Mouse (Mus musculus) MEL (cell line): ENCODE data around the gene Unc13b. TPM values are rescaled to one million over a fixed set of nuclear protein-coding genes. Genes with fewer than 3 reads are reported as not detected.

Experiments used
- DNase-seq: peaks from one replicate; pipeline ENCODE4 v3.0.0; 2011; ENCODE audit warnings: low read depth, low spot score
- H3K27ac ChIP-seq: 2 replicates; pipeline ENCODE4 v1.5.1; 2012; ENCODE audit warnings: low read depth, mild to moderate bottlenecking, control low read depth, low read length, moderate library complexity; ENCODE audit not compliant: control insufficient read depth
- H3K27me3 ChIP-seq, 2 experiments: fragments of 150-350 bp in 1 of 2; sonication (generic) in 1 of 2; 2 replicates each; pipeline ENCODE4 v1.6.1; 2012; ENCODE audit warnings: low read length in 2 of 2, mild to moderate bottlenecking in 2 of 2, improper control_type of control experiment in 1 of 2, moderate library complexity in 1 of 2; ENCODE audit not compliant: insufficient read depth in 2 of 2, control insufficient read depth in 1 of 2
- H3K36me3 ChIP-seq, 2 experiments: 2 replicates each; pipeline ENCODE4 v1.6.1; 2012 to 2014; ENCODE audit warnings: low read length in 2 of 2, improper control_type of control experiment in 1 of 2, inconsistent platforms in 1 of 2, mild to moderate bottlenecking in 1 of 2; ENCODE audit not compliant: insufficient read depth in 2 of 2, control insufficient read depth in 1 of 2
- H3K4me1 ChIP-seq, 2 experiments: fragments of 150-350 bp in 1 of 2; sonication (generic) in 1 of 2; 2 replicates each; pipeline ENCODE4 v1.6.1; 2012; ENCODE audit warnings: low read length in 2 of 2, improper control_type of control experiment in 1 of 2, mild to moderate bottlenecking in 1 of 2; ENCODE audit not compliant: insufficient read depth in 2 of 2, control insufficient read depth in 1 of 2
- H3K4me3 ChIP-seq, 2 experiments: fragments of 150-350 bp in 1 of 2; sonication (generic) in 1 of 2; 2 replicates each; pipeline ENCODE4 v1.5.1; 2012; ENCODE audit warnings: low read depth in 2 of 2, low read length in 2 of 2, mild to moderate bottlenecking in 2 of 2, moderate library complexity in 2 of 2, control low read depth in 1 of 2, improper control_type of control experiment in 1 of 2; ENCODE audit not compliant: control insufficient read depth in 1 of 2, insufficient read depth in 1 of 2
- H3K79me2 ChIP-seq: 2 replicates; pipeline ENCODE4 v1.6.1; 2012; ENCODE audit warnings: mild to moderate bottlenecking, low read length, moderate library complexity; ENCODE audit not compliant: control insufficient read depth, poor library complexity, insufficient read depth
- H3K9ac ChIP-seq: 2 replicates; pipeline ENCODE4 v1.6.1; 2012; ENCODE audit warnings: low read depth, mild to moderate bottlenecking, control low read depth, low read length, moderate library complexity; ENCODE audit not compliant: control insufficient read depth, poor library complexity, severe bottlenecking
- H3K9me3 ChIP-seq: fragments of 150-350 bp; sonication (generic); replicated peaks from 2 replicates; pipeline ENCODE4 v1.6.1; 2012; ENCODE audit warnings: mild to moderate bottlenecking, low read length, improper control_type of control experiment, moderate library complexity; ENCODE audit not compliant: insufficient read depth
- BHLHE40 ChIP-seq: IDR thresholded peaks from 2 replicates; pipeline ENCODE4 v1.6.1; 2012; ENCODE audit warnings: low read depth, mild to moderate bottlenecking, inconsistent platforms, low read length, improper control_type of control experiment, borderline replicate concordance
- CHD2 ChIP-seq: IDR thresholded peaks from 2 replicates; pipeline ENCODE4 v1.6.1; 2011; ENCODE audit warnings: low read length, improper control_type of control experiment
- ELF1 ChIP-seq: IDR thresholded peaks from 2 replicates; pipeline ENCODE4 v1.6.1; 2014; ENCODE audit warnings: low read depth, mild to moderate bottlenecking, inconsistent platforms, low read length, improper control_type of control experiment, moderate library complexity
- EP300 ChIP-seq, 2 experiments: IDR thresholded peaks; 2 replicates each; pipeline ENCODE4 v1.6.1; 2011; ENCODE audit warnings: improper control_type of control experiment in 2 of 2, low read length in 2 of 2, low read depth in 1 of 2, mild to moderate bottlenecking in 1 of 2
- ETS1 ChIP-seq: IDR thresholded peaks from 2 replicates; pipeline ENCODE4 v1.6.1; 2012; ENCODE audit warnings: low read depth, mild to moderate bottlenecking, inconsistent platforms, low read length, improper control_type of control experiment, moderate library complexity
- GABPA ChIP-seq: IDR thresholded peaks from 2 replicates; pipeline ENCODE4 v1.6.1; 2012; ENCODE audit warnings: low read depth, mild to moderate bottlenecking, inconsistent platforms, low read length, improper control_type of control experiment, moderate library complexity
- GATA1 ChIP-seq: IDR thresholded peaks from 2 replicates; pipeline ENCODE4 v1.6.1; 2011; ENCODE audit warnings: low read depth, low read length, improper control_type of control experiment
- MAFK ChIP-seq: IDR thresholded peaks from 2 replicates; pipeline ENCODE4 v1.6.1; 2011; ENCODE audit warnings: low read depth, mild to moderate bottlenecking, low read length, improper control_type of control experiment, borderline replicate concordance
- MEF2A ChIP-seq: IDR thresholded peaks from 2 replicates; pipeline ENCODE4 v1.6.1; 2014; ENCODE audit warnings: low read depth, mild to moderate bottlenecking, inconsistent platforms, low read length, improper control_type of control experiment; ENCODE audit not compliant: poor library complexity, insufficient replicate concordance, severe bottlenecking; ENCODE audit errors: extremely low read depth
- RCOR1 ChIP-seq: IDR thresholded peaks from 2 replicates; pipeline ENCODE4 v1.6.1; 2012; ENCODE audit warnings: low read depth, mild to moderate bottlenecking, inconsistent platforms, low read length, improper control_type of control experiment
- UBTF ChIP-seq: IDR thresholded peaks from 2 replicates; pipeline ENCODE4 v1.6.1; 2012; ENCODE audit warnings: low read depth, mild to moderate bottlenecking, inconsistent platforms, low read length, improper control_type of control experiment, moderate library complexity, borderline replicate concordance; ENCODE audit not compliant: insufficient read depth
- USF1 ChIP-seq: IDR thresholded peaks from 2 replicates; pipeline ENCODE4 v1.6.1; 2014; ENCODE audit warnings: low read depth, mild to moderate bottlenecking, inconsistent platforms, low read length, improper control_type of control experiment, moderate library complexity
- USF2 ChIP-seq, 2 experiments: IDR thresholded peaks; 2 replicates each; pipeline ENCODE4 v1.6.1; 2011 to 2012; ENCODE audit warnings: improper control_type of control experiment in 2 of 2, low read length in 2 of 2, borderline replicate concordance in 1 of 2, inconsistent platforms in 1 of 2, low read depth in 1 of 2, mild to moderate bottlenecking in 1 of 2; ENCODE audit not compliant: insufficient read depth in 1 of 2
- ZC3H11A ChIP-seq: IDR thresholded peaks from 2 replicates; pipeline ENCODE4 v1.6.1; 2012; ENCODE audit warnings: low read depth, mild to moderate bottlenecking, inconsistent platforms, low read length, improper control_type of control experiment
- ZMIZ1 ChIP-seq: IDR thresholded peaks from 2 replicates; pipeline ENCODE4 v1.6.1; 2012; ENCODE audit warnings: low read depth, mild to moderate bottlenecking, inconsistent platforms, low read length, improper control_type of control experiment, moderate library complexity
- polyA plus RNA-seq, 2 experiments: library from polyadenylated mRNA; stranded (reverse) in 1 of 2; unstranded in 1 of 2; fragments of >175 nt in 1 of 2; fragments of >200 nt in 1 of 2; gene quantifications; 2 replicates each; pipeline versions ENCODE4 v1.2.1 to v1.2.4; 2012; ENCODE audit warnings: low replicate concordance in 2 of 2, low read depth in 1 of 2; ENCODE audit not compliant: insufficient read length in 2 of 2, insufficient read depth in 1 of 2, missing spikeins in 1 of 2
- total RNA-seq: library from RNA; depleted of rRNA; stranded (reverse); fragments of 300-350 nt; gene quantifications from 2 replicates; pipeline ENCODE4 v1.2.3, GENCODE M21; 2012; rRNA removed

Gene Unc13b
- total and polyA plus RNA-seq, 3 experiments, result 5.4 to 9.6 TPM; not detected in 1

DNA sequence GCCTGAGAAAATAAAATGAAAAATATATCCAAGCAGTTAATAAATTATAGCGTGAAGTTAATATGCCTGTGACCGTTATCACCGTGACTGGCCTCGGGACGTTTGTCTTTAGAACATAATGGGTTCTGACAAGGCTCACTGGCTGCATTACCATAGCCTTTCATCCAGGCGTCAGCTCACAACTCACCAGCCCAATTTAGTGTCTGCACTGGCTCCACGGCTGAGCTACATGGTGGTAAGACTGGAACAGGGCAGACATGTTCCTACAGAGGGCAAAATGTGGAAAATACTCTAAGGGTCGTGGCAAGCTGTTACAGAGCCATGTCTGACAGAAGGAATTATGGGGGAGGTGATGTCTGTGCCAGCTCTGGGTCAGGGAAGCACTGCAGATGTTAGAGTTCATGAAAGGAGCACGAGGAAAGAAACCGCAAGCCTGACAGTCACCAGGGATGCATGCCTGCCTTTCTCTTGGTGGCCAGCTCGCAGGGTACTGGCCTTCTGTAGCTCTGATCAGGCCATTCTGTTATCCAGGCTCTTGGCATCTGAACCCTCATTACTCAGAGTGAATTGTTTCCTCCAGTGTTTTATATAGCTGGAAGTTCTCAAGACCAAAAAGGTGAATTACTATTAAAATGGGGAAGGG, 251.1 kb downstream of the Unc13b start:
- TF ChIP-seq EP300 (IDR thresholded peaks at IDR 0.05; ENCODE audit: low read depth in 1 of 2, low read length in 2 of 2), result no peak
- TF ChIP-seq USF2 (IDR thresholded peaks at IDR 0.05; ENCODE audit: borderline replicate concordance in 1 of 2, insufficient read depth in 1 of 2, low read depth in 1 of 2, low read length in 2 of 2), result no peak
- no peak for TF ChIP-seq GABPA
- no peak for TF ChIP-seq USF1
- TF ChIP-seq RCOR1, result no peak
- no peak for TF ChIP-seq ELF1
- TF ChIP-seq CHD2, result no peak
- TF ChIP-seq GATA1, result no peak
- no peak for TF ChIP-seq MAFK
- TF ChIP-seq ZMIZ1, result no peak
- no peak for TF ChIP-seq BHLHE40
- no peak for TF ChIP-seq ETS1
- TF ChIP-seq MEF2A, result no peak
- no peak for TF ChIP-seq UBTF
- TF ChIP-seq ZC3H11A, result no peak
- H3K27me3 ChIP-seq, result no peaks in the 10 kb centered on the region
- no peak overlapping the region for H3K9ac ChIP-seq
- peaks cover 0 to 3% of the 10 kb centered on the region in 2 experiments; a peak in 1 of 4 replicates for H3K4me1 ChIP-seq
- no peaks in the 10 kb centered on the region for H3K79me2 ChIP-seq
- no peak overlapping the region for H3K27ac ChIP-seq
- no peak overlapping the region for H3K4me3 ChIP-seq
- H3K9me3 ChIP-seq, result no peaks in the 10 kb centered on the region
- DNase-seq, result no peak
- H3K36me3 ChIP-seq, result peaks cover 0 to 4% of the 10 kb centered on the region in 2 experiments; a peak in 2 of 4 replicates

Other genes with a start within 250 kb of the Unc13b start
- not detected in 2 replicates for gene Fam205a1, start 205.1 kb upstream of the Unc13b start, total RNA-seq
- under 1 TPM in 1 of 2 experiments, not detected in 1; 0.01 TPM for gene Fam205a1, start 205.1 kb upstream of the Unc13b start, polyA plus RNA-seq
- gene Gm12394, start 202.2 kb upstream of the Unc13b start, total RNA-seq, result not detected in 2 replicates
- gene Gm12394, start 202.2 kb upstream of the Unc13b start, polyA plus RNA-seq, result under 1 TPM in 1 of 2 experiments, not detected in 1; 0.10 TPM
- gene Fam205c, start 184.7 kb upstream of the Unc13b start, total RNA-seq, result not detected in 2 replicates
- not detected for gene Fam205c, start 184.7 kb upstream of the Unc13b start, polyA plus RNA-seq
- gene Phf24, start 142.3 kb upstream of the Unc13b start, total RNA-seq, result 0.07 and 0.31 TPM in 2 replicates
- under 1 TPM in 1 of 2 experiments, not detected in 1; 0.92 TPM for gene Phf24, start 142.3 kb upstream of the Unc13b start, polyA plus RNA-seq
- 0.73 and 1.0 TPM in 2 replicates for gene Dnajb5, start 109.1 kb upstream of the Unc13b start, total RNA-seq
- 1 to 10 TPM in 1 of 2 experiments, not detected in 1; 1.8 TPM for gene Dnajb5, start 109.1 kb upstream of the Unc13b start, polyA plus RNA-seq
- gene 1700022I11Rik, start 89.3 kb upstream of the Unc13b start, total RNA-seq, result 0.54 and 0.65 TPM in 2 replicates
- under 1 TPM in 1 of 2 experiments, not detected in 1; 0.39 TPM for gene 1700022I11Rik, start 89.3 kb upstream of the Unc13b start, polyA plus RNA-seq
- gene Vcp, start 58.4 kb upstream of the Unc13b start, total RNA-seq, result 264 and 319 TPM in 2 replicates
- gene Vcp, start 58.4 kb upstream of the Unc13b start, polyA plus RNA-seq, result 100 to 1,000 TPM; 420 to 792 TPM
- gene Fancg, start 48.4 kb upstream of the Unc13b start, total RNA-seq, result 10.1 and 11.4 TPM in 2 replicates
- gene Fancg, start 48.4 kb upstream of the Unc13b start, polyA plus RNA-seq, result 10 to 100 TPM in 1 of 2 experiments, not detected in 1; 24.6 TPM
- 22.3 TPM in 2 replicates for gene Pigo, start 33.1 kb upstream of the Unc13b start, total RNA-seq
- 10 to 100 TPM in 1 of 2 experiments, not detected in 1; 36.1 TPM for gene Pigo, start 33.1 kb upstream of the Unc13b start, polyA plus RNA-seq
- 384 and 391 TPM in 2 replicates for gene Stoml2, start 27.2 kb upstream of the Unc13b start, total RNA-seq
- 100 to 1,000 TPM in 1 of 2 experiments, not detected in 1; 480 TPM for gene Stoml2, start 27.2 kb upstream of the Unc13b start, polyA plus RNA-seq
- 0.95 and 1.3 TPM in 2 replicates for gene Fam214b, start 12.7 kb upstream of the Unc13b start, total RNA-seq
- gene Fam214b, start 12.7 kb upstream of the Unc13b start, polyA plus RNA-seq, result 1 to 10 TPM in 1 of 2 experiments, not detected in 1; 3.8 TPM
- gene Atp8b5, start 208.2 kb downstream of the Unc13b start, total RNA-seq, result 3.8 and 5.0 TPM in 2 replicates
- 1 to 10 TPM in 1 of 2 experiments, not detected in 1; 4.9 TPM for gene Atp8b5, start 208.2 kb downstream of the Unc13b start, polyA plus RNA-seq